Mouse (Mus musculus): Measurements from ENCODE around the gene Fam19a3. TPM values are rescaled to one million over a fixed set of nuclear protein-coding genes. Genes with fewer than 3 reads are reported as not detected.
"Not testable (repeated sequence)": the region's sequence is repeated elsewhere in the genome, so short reads cannot be mapped to it uniquely, and the experiment has no call there.

Fam19a3 gene
- polyA plus RNA-seq, 1 experiment from 2014 or later = 0.05 TPM

DNA sequence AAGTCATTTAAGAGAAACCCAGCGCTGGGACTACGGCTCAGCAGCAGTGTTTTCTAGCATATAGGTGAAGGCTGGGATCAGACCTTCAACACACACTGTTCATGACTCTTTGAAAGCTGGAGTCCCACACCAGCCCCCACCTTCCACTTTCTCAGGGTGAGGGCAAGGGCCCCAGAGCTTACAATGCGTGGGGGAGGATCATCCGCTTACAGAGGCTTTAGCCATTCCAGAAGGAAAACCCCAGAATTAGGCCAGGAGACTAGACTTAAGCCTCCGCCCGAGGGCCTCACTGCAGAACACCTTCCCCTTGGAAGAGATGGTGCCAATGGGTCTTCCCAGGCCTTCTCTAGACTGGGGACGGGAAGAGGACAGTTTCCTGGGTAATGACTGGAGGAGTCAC is 8.3 kb downstream of the Fam19a3 start:
- no peaks in the 10 kb centered on the region for H3K36me3 ChIP-seq (ENCODE audit: control insufficient read depth, insufficient read depth, low read length)
- H3K27me3 ChIP-seq (replicated peaks; ENCODE audit: control insufficient read depth, insufficient read depth, low read length) = peaks cover 16% of the 10 kb centered on the region
- no peak overlapping the region for H3K4me3 ChIP-seq (ENCODE audit: low read depth, low read length)
- ATAC-seq (no peak), DNase-seq (ENCODE audit: low spot score) (no peak)
- H3K4me2 ChIP-seq (ENCODE audit: low read length) = no peak overlapping the region
- H3K4me1 ChIP-seq (ENCODE audit: control insufficient read depth, insufficient read depth, low read length) = no peaks in the 10 kb centered on the region
- H3K27ac ChIP-seq (ENCODE audit: low read depth, low read length) = no peak overlapping the region
- 69% methylated on average over 7 of the region's 7 CpGs for WGBS
- H3K9ac ChIP-seq (ENCODE audit: low read length) = no peak overlapping the region
- no peaks in the 10 kb centered on the region for H3K9me3 ChIP-seq (replicated peaks; ENCODE audit: control insufficient read depth, low read length)

DNA sequence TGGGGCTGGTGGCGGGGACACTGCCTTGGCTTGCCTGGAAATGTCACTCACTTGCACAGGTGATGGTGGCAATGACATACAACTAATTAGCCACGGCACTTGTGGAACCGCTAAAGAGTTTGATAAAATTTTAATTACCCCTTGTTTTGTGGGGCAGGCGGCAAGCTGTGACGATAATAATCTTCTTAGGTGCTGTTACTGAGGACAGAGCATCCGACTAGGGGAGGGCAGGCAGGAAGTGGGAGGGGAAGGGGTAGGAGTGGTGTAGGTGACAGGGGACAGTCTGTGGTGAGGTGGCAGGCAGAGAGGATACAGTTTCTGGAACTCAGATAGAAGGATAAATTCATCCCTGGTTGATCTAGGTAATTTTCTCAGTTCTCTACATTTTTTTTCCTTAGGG is 10.2 kb downstream of the Fam19a3 start:
- ATAC-seq = no peak
- H3K36me3 ChIP-seq (ENCODE audit: control insufficient read depth, insufficient read depth, low read length) = no peaks in the 10 kb centered on the region
- no peak overlapping the region for H3K4me2 ChIP-seq (ENCODE audit: low read length)
- H3K9me3 ChIP-seq (replicated peaks; ENCODE audit: control insufficient read depth, low read length) = no peaks in the 10 kb centered on the region
- H3K4me3 ChIP-seq (ENCODE audit: low read depth, low read length) = no peak overlapping the region
- H3K9ac ChIP-seq (ENCODE audit: low read length) = no peak overlapping the region
- no peak overlapping the region for H3K27ac ChIP-seq (ENCODE audit: low read depth, low read length)
- H3K27me3 ChIP-seq (replicated peaks; ENCODE audit: control insufficient read depth, insufficient read depth, low read length) = peaks cover 6% of the 10 kb centered on the region
- DNase-seq (ENCODE audit: low spot score) = no peak
- WGBS = 39% methylated on average over 6 of the region's 6 CpGs
- H3K4me1 ChIP-seq (ENCODE audit: control insufficient read depth, insufficient read depth, low read length) = no peaks in the 10 kb centered on the region

- ATAC-seq (no peak), DNase-seq (ENCODE audit: low spot score) (no peak)
- Histone ChIP-seq H3K4me1 (ENCODE audit: control insufficient read depth, insufficient read depth, low read length) (no peaks in the 10 kb centered on the region), H3K9ac (ENCODE audit: low read length) (no peak overlapping the region), H3K9me3 (replicated peaks; ENCODE audit: control insufficient read depth, low read length) (no peaks in the 10 kb centered on the region), H3K36me3 (ENCODE audit: control insufficient read depth, insufficient read depth, low read length) (no peaks in the 10 kb centered on the region), H3K27me3 (replicated peaks; ENCODE audit: control insufficient read depth, insufficient read depth, low read length) (peaks cover under 1% of the 10 kb centered on the region; the same call in 1 of the 2 replicates), H3K4me3 (ENCODE audit: low read depth, low read length) (no peak overlapping the region), H3K27ac (ENCODE audit: low read depth, low read length) (no peak overlapping the region), H3K4me2 (ENCODE audit: low read length) (no peak overlapping the region)
- WGBS = 81% methylated on average over 3 of the region's 3 CpGs
Measured at GRCm38 (mm10) chr3:104770918-104771317, 10.7 kb downstream of the Fam19a3 start.

DNA sequence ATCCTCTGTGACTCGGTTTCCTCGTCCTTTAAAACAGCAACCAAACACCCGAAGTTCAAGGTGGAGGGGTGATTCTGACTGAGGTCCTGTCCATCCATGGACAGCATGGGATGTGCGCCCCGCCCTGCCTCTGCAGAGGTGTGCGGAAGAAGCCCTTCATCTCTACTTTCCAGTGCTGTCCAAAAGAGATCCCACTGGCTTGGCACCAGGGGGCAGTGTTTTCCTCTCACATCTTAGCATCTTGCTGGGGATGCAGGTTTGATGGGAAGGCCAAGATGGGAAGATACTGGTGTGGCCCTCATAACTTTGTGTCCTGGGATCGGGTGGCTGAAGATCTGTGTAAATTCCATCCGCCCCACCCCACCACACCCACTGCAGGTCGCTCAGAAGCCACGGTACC is 11.6 kb downstream of the Fam19a3 start:
- WGBS = 61% methylated on average over 10 of the region's 10 CpGs
- no peak overlapping the region for H3K27ac ChIP-seq (ENCODE audit: low read depth, low read length)
- H3K9ac ChIP-seq (ENCODE audit: low read length) = no peak overlapping the region
- H3K4me1 ChIP-seq (ENCODE audit: control insufficient read depth, insufficient read depth, low read length) = no peaks in the 10 kb centered on the region
- DNase-seq (ENCODE audit: low spot score) (no peak), ATAC-seq (no peak)
- no peak overlapping the region for H3K4me2 ChIP-seq (ENCODE audit: low read length)
- no peaks in the 10 kb centered on the region for H3K9me3 ChIP-seq (replicated peaks; ENCODE audit: control insufficient read depth, low read length)
- no peak overlapping the region for H3K4me3 ChIP-seq (ENCODE audit: low read depth, low read length)
- H3K27me3 ChIP-seq (replicated peaks; ENCODE audit: control insufficient read depth, insufficient read depth, low read length) = no peaks in the 10 kb centered on the region
- no peaks in the 10 kb centered on the region for H3K36me3 ChIP-seq (ENCODE audit: control insufficient read depth, insufficient read depth, low read length)

- no peaks in the 10 kb centered on the region for H3K36me3 ChIP-seq (ENCODE audit: control insufficient read depth, insufficient read depth, low read length)
- DNase-seq (ENCODE audit: low spot score) = no peak
- ATAC-seq = no peak
Measured at GRCm38 (mm10) chr3:104769135-104769534, 12.5 kb downstream of the Fam19a3 start.

DNA sequence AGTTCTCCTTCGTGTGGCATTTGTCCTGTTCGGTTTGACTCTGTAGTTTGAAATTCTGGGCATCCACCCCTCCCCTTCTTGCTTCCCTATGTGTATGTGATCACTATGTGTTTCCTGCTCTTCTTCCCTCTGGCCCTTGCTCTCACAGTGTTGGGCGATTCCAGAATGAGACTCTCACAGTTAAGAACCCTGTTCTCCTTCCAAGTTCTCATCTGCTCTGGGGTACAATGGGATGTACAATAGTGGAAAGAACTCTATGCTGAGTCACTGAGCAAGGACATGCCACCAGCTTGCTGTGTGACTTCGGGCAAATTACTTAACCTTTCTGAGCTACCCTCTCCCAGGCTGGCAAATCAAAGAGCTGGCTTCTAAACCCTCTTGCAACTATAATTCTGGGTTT is 13.9 kb downstream of the Fam19a3 start:
- Histone ChIP-seq H3K4me2 (ENCODE audit: low read length) (no peak overlapping the region), H3K4me1 (ENCODE audit: control insufficient read depth, insufficient read depth, low read length) (no peaks in the 10 kb centered on the region), H3K27me3 (replicated peaks; ENCODE audit: control insufficient read depth, insufficient read depth, low read length) (no peaks in the 10 kb centered on the region), H3K9me3 (replicated peaks; ENCODE audit: control insufficient read depth, low read length) (no peaks in the 10 kb centered on the region), H3K9ac (ENCODE audit: low read length) (no peak overlapping the region), H3K4me3 (ENCODE audit: low read depth, low read length) (no peak overlapping the region), H3K36me3 (ENCODE audit: control insufficient read depth, insufficient read depth, low read length) (no peaks in the 10 kb centered on the region), H3K27ac (ENCODE audit: low read depth, low read length) (no peak overlapping the region)
- no peak for DNase-seq (ENCODE audit: low spot score)
- ATAC-seq = no peak
- WGBS = 75% methylated on average over 4 of the region's 4 CpGs

More at GRCm38 (mm10) chr3:104769135-104769534, 12.5 kb downstream of the Fam19a3 start:
- H3K9ac ChIP-seq (ENCODE audit: low read length) = no peak overlapping the region
- no peak overlapping the region for H3K4me2 ChIP-seq (ENCODE audit: low read length)
- no peak overlapping the region for H3K27ac ChIP-seq (ENCODE audit: low read depth, low read length)
- H3K9me3 ChIP-seq (replicated peaks; ENCODE audit: control insufficient read depth, low read length) = no peaks in the 10 kb centered on the region
- H3K27me3 ChIP-seq (replicated peaks; ENCODE audit: control insufficient read depth, insufficient read depth, low read length) = no peaks in the 10 kb centered on the region
- no peaks in the 10 kb centered on the region for H3K4me1 ChIP-seq (ENCODE audit: control insufficient read depth, insufficient read depth, low read length)
- WGBS = 78% methylated on average over 3 of the region's 3 CpGs
- no peak overlapping the region for H3K4me3 ChIP-seq (ENCODE audit: low read depth, low read length)

GRCm38 (mm10) chr3:104767141-104767540 is 14.5 kb downstream of the Fam19a3 start:
- ATAC-seq = no peak
- 64% methylated on average over 2 of the region's 2 CpGs for WGBS
- H3K4me1 ChIP-seq (ENCODE audit: control insufficient read depth, insufficient read depth, low read length) = no peaks in the 10 kb centered on the region
- no peak overlapping the region for H3K4me3 ChIP-seq (ENCODE audit: low read depth, low read length)
- H3K27me3 ChIP-seq (replicated peaks; ENCODE audit: control insufficient read depth, insufficient read depth, low read length) = no peaks in the 10 kb centered on the region
- H3K27ac ChIP-seq (ENCODE audit: low read depth, low read length) = no peak overlapping the region
- no peaks in the 10 kb centered on the region for H3K36me3 ChIP-seq (ENCODE audit: control insufficient read depth, insufficient read depth, low read length)
- DNase-seq (ENCODE audit: low spot score) = no peak
- no peaks in the 10 kb centered on the region for H3K9me3 ChIP-seq (replicated peaks; ENCODE audit: control insufficient read depth, low read length)
- no peak overlapping the region for H3K9ac ChIP-seq (ENCODE audit: low read length)
- H3K4me2 ChIP-seq (ENCODE audit: low read length) = no peak overlapping the region

- Histone ChIP-seq H3K27ac (ENCODE audit: low read depth, low read length) (no peak overlapping the region), H3K9ac (ENCODE audit: low read length) (no peak overlapping the region), H3K27me3 (replicated peaks; ENCODE audit: control insufficient read depth, insufficient read depth, low read length) (no peaks in the 10 kb centered on the region), H3K4me1 (ENCODE audit: control insufficient read depth, insufficient read depth, low read length) (no peaks in the 10 kb centered on the region), H3K36me3 (ENCODE audit: control insufficient read depth, insufficient read depth, low read length) (no peaks in the 10 kb centered on the region), H3K4me3 (ENCODE audit: low read depth, low read length) (no peak overlapping the region), H3K4me2 (ENCODE audit: low read length) (no peak overlapping the region), H3K9me3 (replicated peaks; ENCODE audit: control insufficient read depth, low read length) (no peaks in the 10 kb centered on the region)
- DNase-seq (ENCODE audit: low spot score) (no peak), ATAC-seq (no peak)
- WGBS = 17% methylated on average over 4 of the region's 4 CpGs
Measured at GRCm38 (mm10) chr3:104765021-104765420, 16.6 kb downstream of the Fam19a3 start.

DNA sequence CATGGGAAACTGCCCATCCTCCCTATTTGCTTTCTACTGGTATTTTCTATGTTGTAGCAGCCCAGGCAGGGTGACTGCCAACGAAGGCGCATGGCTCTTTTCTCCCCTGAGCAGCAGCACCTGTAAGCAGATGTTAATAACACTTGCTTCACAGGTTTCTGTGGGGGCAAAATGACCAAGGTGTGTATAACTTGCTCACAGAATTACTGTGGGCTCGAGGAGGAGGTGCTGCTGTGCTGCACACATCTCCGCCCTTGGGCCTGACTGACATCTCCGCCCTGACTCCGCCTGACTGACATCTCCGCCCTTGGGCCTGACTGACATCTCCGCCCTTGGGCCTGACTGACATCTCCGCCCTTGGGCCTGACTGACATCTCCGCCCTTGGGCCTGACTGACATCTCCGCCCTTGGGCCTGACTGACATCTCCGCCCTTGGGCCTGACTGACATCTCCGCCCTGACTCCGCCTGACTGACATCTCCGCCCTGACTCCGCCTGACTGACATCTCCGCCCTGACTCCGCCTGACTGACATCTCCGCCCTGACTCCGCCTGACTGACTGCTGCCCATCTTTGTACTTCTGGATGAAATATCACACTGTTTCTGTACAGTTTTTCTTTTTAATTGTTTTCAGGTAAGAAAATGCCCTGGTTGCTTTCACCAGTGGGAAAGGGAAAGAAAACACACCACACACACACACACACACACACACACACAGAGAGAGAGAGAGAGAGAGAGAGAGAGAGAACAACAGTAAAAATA is 19.4 kb downstream of the Fam19a3 start:
- H3K27me3 ChIP-seq (replicated peaks; ENCODE audit: control insufficient read depth, insufficient read depth, low read length); ATAC-seq; H3K4me2 ChIP-seq (ENCODE audit: low read length); H3K4me3 ChIP-seq (ENCODE audit: low read depth, low read length); H3K9ac ChIP-seq (ENCODE audit: low read length); H3K9me3 ChIP-seq (replicated peaks; ENCODE audit: control insufficient read depth, low read length); H3K36me3 ChIP-seq (ENCODE audit: control insufficient read depth, insufficient read depth, low read length); DNase-seq (ENCODE audit: low spot score); H3K27ac ChIP-seq (ENCODE audit: low read depth, low read length); H3K4me1 ChIP-seq (ENCODE audit: control insufficient read depth, insufficient read depth, low read length): not testable (repeated sequence)
- WGBS = 21% methylated on average over 19 of the region's 20 CpGs

All from forebrain, embryonic 14.5 days (tissue).